Mouse (Mus musculus) right cerebral cortex, postnatal 14 days (tissue): ENCODE results near the gene Ccdc182.

Experiments
- DNase-seq: peaks from one replicate; pipeline ENCODE4 v3.0.0; 2022

Ccdc182 gene

DNA sequence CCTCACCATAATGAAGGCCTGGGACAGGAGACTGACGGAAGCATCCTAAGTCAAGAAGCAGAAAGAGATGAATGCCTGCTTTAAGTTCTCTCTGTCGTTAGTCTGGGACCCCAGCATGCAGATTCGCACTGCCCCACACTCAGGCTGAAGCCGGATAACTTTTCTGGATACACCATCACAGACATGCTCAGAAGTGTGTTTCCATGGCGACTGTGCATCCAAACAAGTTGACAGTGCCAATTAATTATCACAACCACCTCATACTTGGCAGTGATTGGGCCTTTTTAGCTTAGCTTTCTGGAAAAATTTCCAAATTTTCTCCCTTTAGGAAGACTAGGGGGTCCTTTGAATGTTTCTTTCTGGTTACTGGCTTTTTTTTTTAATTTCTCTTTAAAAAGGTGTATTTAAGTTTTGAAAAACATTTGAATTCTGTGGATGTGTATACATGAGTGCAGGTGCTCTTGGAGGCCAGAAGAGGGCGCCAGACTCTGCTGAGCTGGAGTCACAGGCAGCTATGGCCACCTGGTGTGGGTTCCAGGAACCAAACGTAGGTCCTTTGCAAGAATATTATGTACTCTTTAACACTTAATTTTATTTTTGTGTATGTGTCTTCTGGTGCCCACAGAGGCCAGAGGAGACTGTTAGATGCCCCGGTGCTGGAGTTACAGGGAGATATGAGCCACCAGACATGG, 12.3 kb upstream of the Ccdc182 start:
- no peak for DNase-seq

GRCm38 (mm10) chr11:88282516-88282915, 11.3 kb upstream of the Ccdc182 start:
- DNase-seq, result no peak

- DNase-seq, result no peak
These were observed 7.8 kb upstream of the Ccdc182 start for GRCm38 (mm10) chr11:88286019-88286418.

GRCm38 (mm10) chr11:88288400-88288799, 5.5 kb upstream of the Ccdc182 start:
- no peak for DNase-seq

- no peak for DNase-seq
These were observed 5.0 kb upstream of the Ccdc182 start for GRCm38 (mm10) chr11:88288805-88289340.

DNA sequence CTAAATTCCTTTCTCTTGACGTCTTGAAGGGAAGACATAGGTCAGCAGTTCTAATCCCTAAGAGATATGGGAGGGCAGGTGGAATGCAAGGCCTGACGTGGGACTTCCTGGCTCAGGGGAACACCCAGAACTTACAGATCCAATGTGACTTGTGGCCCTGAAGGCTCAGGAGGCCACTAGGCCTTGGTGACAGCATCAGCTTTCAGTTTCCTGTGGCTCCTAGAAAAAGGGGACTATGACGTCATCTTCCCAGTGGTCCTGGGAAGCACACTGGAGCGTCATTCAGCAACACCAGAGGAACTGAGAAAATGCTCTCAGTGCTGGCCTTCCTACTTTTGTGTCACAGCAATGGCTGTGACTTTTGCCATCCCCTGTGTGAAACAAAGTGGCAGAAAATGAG, 2.6 kb upstream of the Ccdc182 start:
- DNase-seq, result no peak

- peak; percentile 26 for DNase-seq
These were observed 2.2 kb upstream of the Ccdc182 start for GRCm38 (mm10) chr11:88291688-88292087.

DNA sequence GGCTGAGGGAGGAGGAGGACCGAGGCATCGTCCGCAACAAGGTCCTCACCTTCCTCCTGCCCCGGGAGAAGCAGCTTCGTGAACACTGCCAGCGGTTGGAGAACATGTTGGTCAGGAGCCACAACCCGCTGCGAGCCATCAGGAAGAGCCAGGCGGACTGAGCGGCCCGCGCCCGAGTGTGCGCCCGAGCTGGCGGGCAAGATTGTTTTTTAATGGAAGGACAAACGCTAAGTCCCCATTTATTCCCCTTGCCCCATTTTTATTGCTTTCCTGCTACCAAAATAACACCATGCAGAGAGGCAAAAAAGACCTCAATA, 494 bp downstream of the Ccdc182 start:
- DNase-seq, result no peak

DNA sequence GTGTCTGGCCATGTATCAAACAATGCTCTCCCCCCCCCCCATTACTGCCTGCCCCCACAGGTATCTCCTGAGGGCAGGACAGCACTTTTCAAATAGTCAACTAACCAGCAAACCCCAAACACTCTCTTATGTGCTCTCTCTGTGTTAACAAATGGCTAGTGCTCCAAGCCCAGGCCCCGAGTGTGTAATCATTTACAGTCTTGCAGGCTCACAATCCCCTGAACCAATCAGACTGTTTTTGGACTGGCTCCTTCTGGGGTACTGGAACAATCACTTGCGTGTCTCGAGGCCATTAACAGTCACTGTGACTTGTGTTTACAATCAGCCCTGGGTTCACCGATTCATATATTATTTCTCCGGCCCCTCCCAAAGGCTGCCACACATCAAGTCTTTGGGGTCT, 1.4 kb downstream of the Ccdc182 start:
- no peak for DNase-seq

DNA sequence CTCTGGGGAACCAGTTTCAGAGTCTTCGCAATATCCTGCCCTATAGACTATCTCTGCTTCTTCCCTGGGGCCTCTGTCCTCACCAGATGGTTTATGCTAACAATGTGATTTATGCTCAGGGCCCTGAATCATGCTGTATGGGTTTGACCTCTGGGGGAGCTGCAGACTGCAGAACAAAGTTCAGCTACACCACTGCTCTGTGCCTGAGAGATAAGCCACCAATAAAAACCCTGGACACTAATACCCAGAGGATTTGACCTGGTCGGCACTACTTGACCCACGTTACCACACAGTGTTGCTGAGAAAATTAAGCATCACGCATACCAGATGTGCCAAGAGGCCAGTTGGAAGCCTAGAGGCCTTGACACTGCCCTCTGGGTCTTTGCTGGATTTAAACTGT, 3.7 kb downstream of the Ccdc182 start:
- no peak for DNase-seq

- DNase-seq, result no peak
These were observed 5.5 kb downstream of the Ccdc182 start for GRCm38 (mm10) chr11:88299345-88299744.

DNA sequence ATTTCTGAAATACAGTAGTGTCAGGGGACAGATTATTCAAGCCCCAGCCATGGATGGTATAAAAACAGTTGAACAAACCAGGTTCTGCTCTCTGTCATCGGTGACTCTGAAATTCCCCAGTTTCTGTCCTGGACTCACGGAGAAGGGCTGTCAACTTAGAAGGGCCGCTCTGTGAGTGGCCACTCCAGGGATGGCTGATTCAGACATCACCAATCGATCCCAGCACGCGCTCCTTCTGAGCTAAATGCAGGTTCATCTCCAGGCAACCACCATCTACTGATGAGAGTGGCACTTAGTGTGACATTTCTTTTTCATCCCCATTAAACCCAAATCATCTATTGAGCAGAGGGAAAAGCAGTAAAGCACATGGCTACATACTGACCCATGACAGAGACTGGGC, 7.8 kb downstream of the Ccdc182 start:
- DNase-seq, result no peak

- DNase-seq, result no peak
These were observed 11.9 kb downstream of the Ccdc182 start for GRCm38 (mm10) chr11:88305759-88306158.

DNA sequence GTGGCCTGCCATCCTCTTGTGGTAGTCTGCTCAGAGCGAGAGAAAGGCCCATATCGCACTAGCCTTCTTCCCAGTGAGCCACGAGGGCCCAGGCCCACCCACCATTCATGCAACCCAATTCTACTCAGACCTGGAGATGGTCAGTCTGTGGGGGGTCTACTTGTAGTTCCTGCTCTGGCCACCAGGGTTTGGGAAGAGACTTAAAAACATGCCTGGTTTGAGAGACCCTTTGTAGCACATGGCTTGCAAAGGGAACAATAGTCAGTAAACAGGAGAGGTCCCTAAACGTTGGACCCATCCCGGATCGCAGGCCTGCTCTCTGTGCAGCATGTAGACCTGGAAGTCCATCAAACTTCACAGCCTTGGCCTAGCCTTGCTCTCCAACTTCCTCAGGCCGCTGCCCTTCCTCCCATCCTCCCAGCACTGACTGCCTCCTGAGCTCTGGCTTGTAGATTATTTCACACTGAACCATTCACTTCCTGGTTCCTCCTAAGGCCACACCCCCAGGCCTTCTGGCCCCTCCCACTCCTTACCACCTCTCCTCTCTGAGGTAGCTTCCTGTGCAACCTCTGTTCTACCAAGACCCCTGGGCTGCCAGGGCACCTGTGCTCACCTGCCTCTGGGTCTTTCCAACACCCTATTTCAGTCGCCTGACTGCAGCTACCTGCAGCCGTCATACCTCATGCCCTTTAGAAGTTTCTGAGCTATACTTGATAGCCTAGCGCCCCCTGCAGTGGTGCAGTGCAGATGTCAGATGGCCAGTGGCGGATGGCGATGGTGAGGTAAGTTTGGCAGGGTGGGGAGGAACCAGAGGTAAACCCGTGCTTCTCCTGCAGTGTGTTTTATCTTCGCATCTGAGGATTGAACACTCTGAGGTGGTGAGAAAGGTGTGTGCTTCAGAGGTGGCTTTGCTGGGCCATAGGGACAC, 14.0 kb downstream of the Ccdc182 start:
- no peak for DNase-seq

- no peak for DNase-seq
These were observed 15.3 kb downstream of the Ccdc182 start for GRCm38 (mm10) chr11:88309059-88309700.

- DNase-seq, result no peak
These were observed 16.9 kb downstream of the Ccdc182 start for GRCm38 (mm10) chr11:88310773-88311172.

GRCm38 (mm10) chr11:88311606-88312005, 17.7 kb downstream of the Ccdc182 start:
- no peak for DNase-seq

DNA sequence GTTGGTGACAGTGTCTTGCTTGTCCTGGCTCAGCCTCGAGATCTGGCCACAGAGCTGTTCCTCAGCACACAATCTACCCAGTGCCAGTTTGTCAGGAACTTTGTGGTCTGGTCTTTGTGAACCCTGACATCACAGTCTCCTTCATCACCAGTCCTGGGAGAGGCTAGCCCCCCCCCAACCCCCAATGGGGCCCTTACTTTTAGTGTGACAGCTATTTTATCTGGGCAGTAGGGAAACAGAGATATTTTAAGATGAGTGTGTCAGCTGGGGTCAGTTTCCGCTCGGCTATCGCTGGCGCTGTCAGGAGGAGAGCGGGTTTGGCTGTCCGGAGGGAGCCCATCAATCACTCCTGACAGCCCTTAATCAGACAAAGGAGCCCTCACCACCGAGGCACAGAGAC, 19.7 kb downstream of the Ccdc182 start:
- no peak for DNase-seq

DNA sequence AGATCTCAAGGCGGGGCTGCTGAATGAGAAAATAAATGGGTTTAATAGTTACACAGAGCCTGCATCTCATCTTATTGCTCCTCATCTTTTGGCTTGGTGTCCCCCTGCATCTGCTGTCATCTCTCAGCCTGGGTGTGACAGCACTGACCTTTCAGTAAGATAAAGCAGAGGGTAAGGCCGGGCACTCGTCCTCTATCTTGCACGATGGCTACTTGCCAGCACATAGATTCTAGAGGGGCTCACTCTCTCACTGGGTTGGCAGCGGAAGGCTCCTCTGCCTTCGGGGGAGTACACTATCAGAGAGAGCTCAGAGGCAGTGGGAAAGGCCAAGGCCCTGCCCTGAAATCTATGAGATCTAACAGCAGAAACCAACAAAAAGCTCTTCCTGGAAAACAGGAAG, 20.6 kb downstream of the Ccdc182 start:
- no peak for DNase-seq

DNA sequence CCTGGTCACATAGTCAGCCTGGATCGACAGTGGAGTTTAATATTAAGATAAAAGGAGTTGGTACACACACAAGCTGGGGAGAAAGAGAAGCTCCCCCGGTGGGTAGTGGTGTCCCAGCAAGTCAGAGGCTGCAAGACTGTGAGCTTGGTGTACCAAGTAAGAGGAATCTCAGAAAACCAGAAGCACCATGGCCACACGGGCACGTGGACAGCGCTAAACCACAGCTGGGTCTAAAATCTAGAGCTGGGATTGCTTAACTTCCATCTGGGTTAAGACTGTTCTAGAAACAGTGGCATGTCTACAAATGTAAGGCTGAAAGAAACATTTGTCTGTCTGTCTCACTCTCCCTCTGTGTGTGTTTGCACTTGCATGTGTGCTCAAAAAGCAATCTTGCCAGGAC, 21.5 kb downstream of the Ccdc182 start:
- no peak for DNase-seq

GRCm38 (mm10) chr11:88318850-88319249, 25.0 kb downstream of the Ccdc182 start:
- no peak for DNase-seq

DNA sequence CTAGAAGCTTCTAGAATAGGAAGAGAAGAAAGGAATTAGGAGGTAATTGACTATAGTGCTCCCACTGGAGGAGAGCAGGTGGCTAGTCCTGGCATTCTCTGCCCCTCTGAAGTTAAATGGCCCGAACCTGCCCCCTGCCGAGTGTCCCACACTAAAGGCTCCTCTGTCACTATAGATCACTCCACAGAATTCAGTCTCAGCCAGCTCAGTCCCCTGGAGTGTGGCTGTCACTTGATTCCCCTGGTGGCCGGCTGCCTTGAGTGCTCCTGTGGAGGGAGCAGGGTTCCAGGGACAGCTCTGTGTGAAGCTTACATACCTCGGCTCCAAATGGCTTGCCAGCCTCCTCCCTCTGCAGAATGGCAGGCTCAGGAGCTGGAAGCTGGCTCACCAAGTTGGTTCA, 33.2 kb downstream of the Ccdc182 start:
- DNase-seq, result no peak

DNA sequence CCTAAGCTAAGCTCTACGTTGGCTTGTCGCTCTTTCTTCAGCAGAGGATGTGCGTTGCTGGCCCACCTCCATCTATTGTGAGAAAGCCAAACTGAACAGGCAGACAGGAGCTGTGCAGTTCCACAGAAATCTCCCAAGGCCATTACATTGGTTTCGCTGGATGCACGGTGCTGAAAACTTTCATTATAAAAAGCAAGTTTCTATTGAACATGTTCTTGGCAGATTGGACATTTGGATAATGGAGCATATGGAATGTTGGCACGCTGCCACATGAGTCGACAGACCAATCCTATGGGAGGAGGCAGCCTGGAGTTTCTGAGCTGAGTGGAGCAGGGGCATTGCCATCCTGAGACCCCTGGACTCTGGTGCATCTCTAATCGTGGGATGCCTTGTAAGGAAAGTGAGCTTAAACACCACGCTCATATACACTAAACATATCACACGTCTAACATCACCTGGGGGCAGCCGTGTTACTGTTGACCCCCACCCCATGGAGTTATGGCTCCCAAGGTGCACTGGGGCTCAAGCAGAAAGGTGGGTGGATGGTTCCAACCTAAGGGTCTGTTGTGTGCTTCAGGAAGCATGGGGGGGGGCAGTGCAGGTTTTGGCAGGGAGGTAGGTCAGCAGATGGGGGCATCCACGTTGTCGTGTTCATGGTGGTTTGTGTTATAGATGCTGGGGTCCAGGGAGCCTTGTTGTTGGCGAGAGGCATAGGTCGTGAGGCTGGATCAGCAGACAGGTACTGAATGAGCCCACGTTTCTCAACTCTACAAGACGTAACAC, 35.1 kb downstream of the Ccdc182 start:
- peak; percentile 22 for DNase-seq
